Mouse (Mus musculus): ENCODE data around the gene Det1. TPM values are rescaled to one million over a fixed set of nuclear protein-coding genes. Genes with fewer than 3 reads are reported as not detected.

Gene Det1
- polyA plus RNA-seq, 1 experiment from 2014 or later = 23.4 TPM

DNA sequence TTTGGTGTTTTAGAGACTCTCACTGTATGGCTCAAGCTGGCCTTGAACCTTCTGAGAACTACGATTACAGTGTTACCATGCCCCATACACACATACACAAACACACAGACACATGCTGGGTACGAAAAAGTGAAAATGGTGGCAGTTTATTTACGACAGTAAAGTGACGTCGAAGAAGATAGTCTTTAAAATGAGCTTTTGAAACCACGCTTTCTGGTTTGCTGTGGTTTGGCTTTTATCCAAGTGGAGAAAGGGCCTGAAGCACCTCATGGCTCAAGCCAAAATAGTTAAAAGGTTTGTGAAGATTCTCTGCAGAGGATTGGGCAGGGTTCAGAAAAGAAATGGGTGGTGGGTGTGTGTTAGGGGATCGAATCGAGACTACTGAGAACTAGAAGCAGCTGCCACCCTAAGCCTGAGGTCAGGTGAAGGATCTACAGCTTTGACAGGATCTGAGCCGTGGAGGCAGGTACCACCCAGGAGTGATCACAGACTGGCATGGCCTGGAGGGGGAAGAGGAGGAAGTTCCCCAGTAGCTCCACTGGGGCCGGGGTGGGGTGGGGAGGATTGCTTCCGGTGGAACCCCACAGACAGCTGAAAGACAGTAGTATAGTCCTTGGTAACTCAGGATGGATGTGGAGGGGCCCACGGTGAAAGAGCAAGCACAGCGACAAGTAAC lies 53.0 kb downstream of the Det1 start:
- peaks cover 52% of the 10 kb centered on the region for H3K36me3 ChIP-seq (replicated peaks)
- peaks cover 16% of the 10 kb centered on the region for H3K4me1 ChIP-seq
- H3K27me3 ChIP-seq (ENCODE audit: poor library complexity, severe bottlenecking) = 0 out of 2 replicates have a peak, but pooled peaks cover 5% of the 10 kb centered on the region
- no peaks in the 10 kb centered on the region for H3K9me3 ChIP-seq
- DNase-seq (ENCODE audit: extremely low spot score, low spot score) = no peak
- no peak overlapping the region for H3K4me3 ChIP-seq
- no peak overlapping the region for H3K27ac ChIP-seq
- 93% methylated on average over 13 of the region's 13 CpGs for WGBS

DNA sequence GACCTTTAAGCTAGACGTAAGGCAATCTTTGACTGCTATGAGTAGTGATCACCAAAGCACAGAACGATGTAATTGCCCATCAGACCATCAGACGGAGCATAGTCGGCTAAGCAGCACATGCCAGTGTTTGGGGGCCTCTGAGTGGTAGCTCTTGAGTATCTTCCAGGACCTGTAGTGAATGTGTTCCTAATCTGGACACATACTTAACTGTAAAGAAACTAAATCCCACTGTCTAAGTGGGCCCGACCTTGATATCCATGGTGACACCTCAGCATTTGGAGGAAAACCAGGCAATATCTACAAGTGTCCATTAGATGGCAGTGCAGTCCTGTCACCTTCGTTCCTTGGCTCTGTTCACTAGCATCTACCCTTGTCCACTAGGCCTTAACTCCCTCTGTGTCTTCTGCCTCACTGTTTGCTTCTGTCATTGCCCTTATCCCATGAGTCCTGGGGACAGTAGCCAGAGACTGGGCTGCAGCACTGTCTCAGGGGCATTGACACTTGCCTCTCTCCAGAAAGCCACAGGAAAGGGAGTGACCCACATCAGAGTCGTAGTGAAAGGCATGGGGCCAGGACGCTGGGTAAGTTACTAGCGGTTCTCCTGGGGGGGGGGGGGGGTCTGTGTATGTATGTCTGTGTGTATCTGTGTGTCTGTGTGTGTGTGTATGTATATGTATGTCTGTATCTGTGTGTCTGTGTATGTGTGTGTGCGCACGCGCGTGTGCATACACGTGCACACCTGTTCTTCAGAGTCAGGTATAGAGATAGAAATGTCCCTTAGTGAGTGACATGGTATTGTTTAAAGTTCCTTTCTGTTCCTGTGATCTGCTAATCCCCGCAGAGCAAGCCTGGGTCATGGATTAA lies 55.5 kb downstream of the Det1 start:
- H3K36me3 ChIP-seq (replicated peaks) = peaks cover 68% of the 10 kb centered on the region
- H3K4me1 ChIP-seq = no peaks in the 10 kb centered on the region
- no peak overlapping the region for H3K4me3 ChIP-seq
- H3K27me3 ChIP-seq (ENCODE audit: poor library complexity, severe bottlenecking) = no peaks in the 10 kb centered on the region
- no peak overlapping the region for H3K27ac ChIP-seq
- H3K9me3 ChIP-seq = no peaks in the 10 kb centered on the region
- DNase-seq (ENCODE audit: extremely low spot score, low spot score) = peak; percentile 39
- WGBS = 88% methylated on average over 15 of the region's 15 CpGs

DNA sequence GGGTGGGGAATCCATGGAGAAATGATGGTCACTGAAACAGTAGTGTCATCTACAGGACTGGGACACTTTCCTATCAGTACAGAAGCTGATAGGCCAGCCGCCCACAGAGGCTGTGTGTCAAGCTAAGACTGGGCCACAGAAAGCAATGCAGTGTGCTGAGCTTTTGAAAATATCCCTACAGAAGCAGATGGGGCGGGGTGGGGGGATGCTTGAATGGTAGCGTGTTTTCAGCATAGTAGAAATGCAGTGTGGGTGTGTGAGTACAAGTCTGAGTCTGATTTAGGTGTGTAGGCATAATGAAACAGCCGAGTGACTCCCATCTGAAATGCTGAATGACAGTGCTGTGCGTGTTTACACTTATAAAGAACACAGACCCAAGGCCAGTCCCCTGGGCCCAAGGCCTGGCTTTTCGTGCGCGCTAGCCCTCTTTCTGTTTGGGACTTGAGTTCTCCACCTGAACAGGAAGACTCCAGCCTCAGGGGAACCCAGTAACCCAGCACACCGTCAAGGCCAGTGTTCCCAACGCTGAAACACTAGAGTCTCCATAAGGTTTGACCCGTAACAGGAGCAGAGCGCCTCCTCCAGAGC lies 59.2 kb downstream of the Det1 start:
- Histone ChIP-seq H3K36me3 (replicated peaks) (peaks cover 69% of the 10 kb centered on the region), H3K9me3 (no peaks in the 10 kb centered on the region), H3K27me3 (ENCODE audit: poor library complexity, severe bottlenecking) (no peaks in the 10 kb centered on the region), H3K27ac (no peak overlapping the region), H3K4me1 (peaks cover 16% of the 10 kb centered on the region), H3K4me3 (no peak overlapping the region)
- WGBS = 92% methylated on average over 12 of the region's 12 CpGs
- DNase-seq (ENCODE audit: extremely low spot score, low spot score) = no peak

DNA sequence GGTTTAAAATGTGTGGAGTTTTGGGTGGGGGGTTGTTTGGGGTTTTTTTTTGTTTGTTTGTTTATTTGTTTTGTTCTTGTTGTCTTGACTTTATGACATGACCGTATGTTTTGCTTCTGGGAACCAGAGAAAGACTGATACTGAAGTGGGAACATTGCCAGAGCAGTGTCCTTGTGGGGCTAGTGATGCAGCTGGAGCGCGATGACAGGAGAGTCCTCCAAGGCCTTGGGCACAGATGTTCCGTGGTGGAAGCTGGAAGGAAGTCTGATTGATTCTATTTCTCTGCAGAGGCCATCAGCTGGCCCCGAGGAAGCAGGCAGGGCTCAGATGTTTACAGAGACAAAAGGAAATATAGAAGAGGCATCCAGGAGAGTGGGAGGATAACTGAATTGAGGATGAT lies 61.2 kb downstream of the Det1 start:
- H3K9me3 ChIP-seq = no peaks in the 10 kb centered on the region
- peaks cover 24% of the 10 kb centered on the region for H3K4me1 ChIP-seq
- DNase-seq (ENCODE audit: extremely low spot score, low spot score) = no peak
- no peak overlapping the region for H3K4me3 ChIP-seq
- H3K36me3 ChIP-seq (replicated peaks) = peaks cover 51% of the 10 kb centered on the region
- no peak overlapping the region for H3K27ac ChIP-seq
- 88% methylated on average over 5 of the region's 5 CpGs for WGBS
- H3K27me3 ChIP-seq (ENCODE audit: poor library complexity, severe bottlenecking) = no peaks in the 10 kb centered on the region

DNA sequence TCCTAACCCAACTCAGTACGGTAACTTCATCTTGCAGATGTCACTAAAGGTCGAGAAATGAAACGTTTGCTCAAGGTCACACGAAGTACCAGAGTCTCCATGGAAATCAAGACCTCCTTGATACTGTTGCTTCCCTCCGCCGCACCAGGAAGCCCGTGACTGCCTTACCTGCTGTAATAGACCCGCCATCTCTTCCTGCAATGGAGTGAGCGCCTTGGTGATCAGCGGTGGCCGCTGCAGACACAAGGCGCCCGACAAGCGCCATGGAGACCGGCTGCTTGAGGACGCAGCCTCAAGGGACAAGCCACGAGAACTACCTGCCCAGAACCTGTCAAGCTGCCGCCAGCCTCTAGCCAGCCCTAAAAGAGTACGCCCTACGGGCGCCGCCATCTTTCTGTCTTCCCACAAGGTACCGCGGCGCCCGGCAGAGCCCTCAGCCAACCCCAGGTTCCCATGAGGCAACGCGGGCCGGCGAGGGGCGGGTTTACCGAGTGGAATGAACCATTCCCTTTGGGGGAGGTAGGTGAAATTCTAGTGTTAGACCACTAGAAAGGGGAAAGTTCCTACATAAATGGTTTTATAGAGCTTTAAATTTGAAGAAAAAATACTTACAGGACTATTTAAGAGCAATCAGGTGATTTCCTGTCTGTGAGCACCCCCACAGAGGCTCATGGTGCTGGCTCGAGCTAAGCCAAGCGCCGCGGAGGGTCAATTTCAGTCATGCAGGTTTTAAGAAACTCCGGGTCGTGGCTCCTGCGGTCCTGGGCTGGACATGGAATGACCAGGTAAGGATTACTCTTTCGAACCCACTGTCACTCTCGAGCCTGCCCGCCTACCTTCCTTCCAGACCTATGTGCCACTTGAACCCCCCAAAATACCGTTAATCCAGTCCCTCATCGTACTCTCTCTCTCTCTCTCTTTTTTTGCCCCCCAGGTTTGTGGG lies 64.2 kb downstream of the Det1 start, which contains the start of the genes Mrps11 and Mrpl46:
Mrps11 (plus strand) TSS at position 481 of the 943 bp plus-strand sequence.
Mrpl46 (minus strand) TSS at position 893 of the 943 bp plus-strand sequence.
- Histone ChIP-seq H3K4me1 (peaks cover 24% of the 10 kb centered on the region), H3K4me3 (peak within 1 kb of the TSS; percentile 91), H3K27ac (peak within 1 kb of the TSS; percentile 97), H3K9me3 (no peaks in the 10 kb centered on the region), H3K27me3 (ENCODE audit: poor library complexity, severe bottlenecking) (no peaks in the 10 kb centered on the region), H3K36me3 (replicated peaks) (peaks cover 46% of the 10 kb centered on the region)
- DNase-seq (ENCODE audit: extremely low spot score, low spot score) = peak; percentile 83
- WGBS = under 1% methylated on average over 44 of the region's 44 CpGs

DNA sequence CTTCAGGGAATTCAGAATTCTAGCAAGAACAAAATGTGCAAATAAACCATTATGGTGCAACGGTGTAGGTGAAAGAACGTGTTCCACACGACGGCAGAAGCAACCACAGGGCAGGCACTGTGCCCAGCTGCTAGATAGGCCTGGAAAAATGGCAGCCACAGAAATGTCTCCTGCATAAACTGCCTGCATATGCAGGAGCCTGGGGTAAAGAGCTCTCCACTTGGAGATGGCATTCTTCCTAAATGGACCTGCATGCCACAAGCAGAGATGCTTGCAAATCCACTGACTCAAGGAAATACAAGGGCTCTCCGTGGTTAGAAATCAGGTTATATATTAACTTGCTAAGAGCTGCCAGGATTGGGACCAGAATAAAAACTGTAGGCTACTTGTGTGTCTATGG lies 68.3 kb downstream of the Det1 start:
- Histone ChIP-seq H3K9me3 (no peaks in the 10 kb centered on the region), H3K36me3 (replicated peaks) (peaks cover 65% of the 10 kb centered on the region), H3K27ac (no peak overlapping the region), H3K4me1 (peaks cover 11% of the 10 kb centered on the region), H3K4me3 (no peak overlapping the region), H3K27me3 (ENCODE audit: poor library complexity, severe bottlenecking) (no peaks in the 10 kb centered on the region)
- 93% methylated on average over 5 of the region's 5 CpGs for WGBS
- DNase-seq (ENCODE audit: extremely low spot score, low spot score) = no peak

Small RNAs within 50 kb of the gene (microRNA-seq; reads per million reads assigned to microRNA genes)
- gene Mir7-2 = 90.7 reads per million, percentile 47 among the genes with 10 or more reads in this experiment

Other genes with a start within 250 kb of the Det1 start
- gene Ntrk3, start 109.3 kb downstream of the Det1 start, polyA plus RNA-seq (2016; fragmentation: Nextera tagmentation; extraction: Ambion mirVana) = 2.3 and 3.8 TPM in 2 replicates
- gene Mrps11, start 64.1 kb downstream of the Det1 start, polyA plus RNA-seq (2016; fragmentation: Nextera tagmentation; extraction: Ambion mirVana) = 87.0 and 90.5 TPM in 2 replicates
- 85.9 and 86.2 TPM in 2 replicates for gene Mrpl46, start 63.7 kb downstream of the Det1 start, polyA plus RNA-seq (2016; fragmentation: Nextera tagmentation; extraction: Ambion mirVana)
- gene Aen, start 48.6 kb upstream of the Det1 start, polyA plus RNA-seq (2016; fragmentation: Nextera tagmentation; extraction: Ambion mirVana) = 80.2 and 81.1 TPM in 2 replicates
- gene Isg20, start 66.2 kb upstream of the Det1 start, polyA plus RNA-seq (2016; fragmentation: Nextera tagmentation; extraction: Ambion mirVana) = 0.40 and 0.84 TPM in 2 replicates
- gene Acan, start 206.2 kb upstream of the Det1 start, polyA plus RNA-seq (2016; fragmentation: Nextera tagmentation; extraction: Ambion mirVana) = 0.04 and 0.26 TPM in 2 replicates